Mouse (Mus musculus) limb, embryonic 14.5 days (tissue): ENCODE data around the gene Hoxb2. TPM values are rescaled to one million over a fixed set of nuclear protein-coding genes. Genes with fewer than 3 reads are reported as not detected.
A peak's percentile ranks its signal among the peaks of the same experiment; 100 is the strongest.

Experiments
- ATAC-seq: fragments of 200-750 bp; cut with Nextera tagmentation; 2 replicates; pipeline ENCODE4 v1.8.0; 2017; ENCODE audit warnings: low read depth, moderate number of reproducible peaks, moderate TSS enrichment; ENCODE audit not compliant: low FRiP score
- DNase-seq: peaks from one replicate; pipeline ENCODE4 v3.0.0-alpha.2; 2015; ENCODE audit warnings: low spot score
- H3K27ac ChIP-seq: fragments of 300-500 bp; sonication (generic); replicated peaks from 2 replicates; pipeline ENCODE4 v1.5.1; 2014; ENCODE audit warnings: low read depth, mild to moderate bottlenecking, low read length, moderate library complexity, mixed read lengths
- H3K27me3 ChIP-seq: fragments of 300-500 bp; sonication (generic); 2 replicates; pipeline ENCODE4 v1.6.1; 2014; ENCODE audit warnings: low read length, mixed read lengths; ENCODE audit not compliant: control insufficient read depth, insufficient read depth
- H3K36me3 ChIP-seq: fragments of 300-500 bp; sonication (generic); 2 replicates; pipeline ENCODE4 v1.6.1; 2014; ENCODE audit warnings: mild to moderate bottlenecking, low read length, moderate library complexity, mixed read lengths; ENCODE audit not compliant: control insufficient read depth, insufficient read depth
- H3K4me1 ChIP-seq: fragments of 300-500 bp; sonication (generic); 2 replicates; pipeline ENCODE4 v1.6.1; 2014; ENCODE audit warnings: antibody characterized with exemption, low read length, mixed read lengths; ENCODE audit not compliant: control insufficient read depth, insufficient read depth
- H3K4me2 ChIP-seq: fragments of 300-500 bp; sonication (generic); replicated peaks from 2 replicates; pipeline ENCODE4 v1.6.1; 2014; ENCODE audit warnings: low read depth, mild to moderate bottlenecking, low read length, moderate library complexity; ENCODE audit not compliant: severe bottlenecking
- H3K4me3 ChIP-seq: fragments of 300-500 bp; sonication (generic); replicated peaks from 2 replicates; pipeline ENCODE4 v1.5.1; 2014; ENCODE audit warnings: low read length
- H3K9ac ChIP-seq: fragments of 300-500 bp; sonication (generic); 2 replicates; pipeline ENCODE4 v1.6.1; 2014; ENCODE audit warnings: mild to moderate bottlenecking, low read depth, low read length, moderate library complexity; ENCODE audit not compliant: severe bottlenecking
- H3K9me3 ChIP-seq: fragments of 300-500 bp; sonication (generic); 2 replicates; pipeline ENCODE4 v1.6.1; 2016; ENCODE audit warnings: low read length; ENCODE audit not compliant: control insufficient read depth
- POLR2A ChIP-seq: fragments of 200-500 bp; IDR thresholded peaks from 2 replicates; pipeline ENCODE4 v1.8.0; 2012; ENCODE audit warnings: inconsistent platforms, mild to moderate bottlenecking, moderate library complexity, borderline replicate concordance; ENCODE audit not compliant: insufficient read depth, insufficient read length; ENCODE audit errors: extremely low read depth
- WGBS: fragments of 180-500 bp; shearing (Covaris S2); extraction: QIAGEN DNeasy Blood & Tissue Kit; methylation state at CpG from one replicate; pipeline ENCODE4 v1.1.7; 2014; 5-methylcytosine and 5-hydroxymethylcytosine counted together
- polyA plus RNA-seq, 2 experiments: library from polyadenylated mRNA; depleted of rRNA in 1 of 2; stranded (reverse) in 1 of 2; unstranded in 1 of 2; fragments of >200 nt; fragmentation: Nextera tagmentation in 1 of 2; extraction: Ambion mirVana in 1 of 2; gene quantifications; 2 replicates each; pipeline versions ENCODE4 v1.2.1 to v1.2.3; 2012 to 2014

Gene Hoxb2
- polyA plus RNA-seq, 2 experiments = 5.8 to 9.6 TPM

GRCm38 (mm10) chr11:96338957-96339855 is 11.1 kb upstream of the Hoxb2 start:
- H3K27me3 ChIP-seq = peaks cover 100% of the 10 kb centered on the region
- no peak overlapping the region for H3K4me3 ChIP-seq
- ATAC-seq (no peak), DNase-seq (no peak)
- no peak overlapping the region for H3K9ac ChIP-seq
- no peaks in the 10 kb centered on the region for H3K9me3 ChIP-seq
- 29% methylated on average over 7 of the region's 7 CpGs for WGBS
- H3K4me1 ChIP-seq = no peaks in the 10 kb centered on the region
- H3K27ac ChIP-seq = no peak overlapping the region
- H3K4me2 ChIP-seq = no peak overlapping the region
- no peaks in the 10 kb centered on the region for H3K36me3 ChIP-seq
- TF ChIP-seq POLR2A = no peak

- H3K27ac ChIP-seq = no peak overlapping the region
- DNase-seq = peak; percentile 60
Observed at GRCm38 (mm10) chr11:96340698-96341365, 9.5 kb upstream of the Hoxb2 start.

GRCm38 (mm10) chr11:96341701-96342575 is 8.4 kb upstream of the Hoxb2 start:
- 3% methylated on average over 40 of the region's 40 CpGs for WGBS
- DNase-seq = no peak
- Histone ChIP-seq H3K36me3 (no peaks in the 10 kb centered on the region), H3K4me3 (peak overlapping the region; percentile 12), H3K4me2 (peak overlapping the region; percentile 27), H3K27ac (no peak overlapping the region), H3K4me1 (no peaks in the 10 kb centered on the region), H3K9ac (no peak overlapping the region), H3K27me3 (peaks cover 100% of the 10 kb centered on the region), H3K9me3 (no peaks in the 10 kb centered on the region)
- TF ChIP-seq POLR2A = no peak
- ATAC-seq = peak; percentile 32; the same call in 1 of the 2 replicates

More at GRCm38 (mm10) chr11:96340698-96341365, 9.5 kb upstream of the Hoxb2 start:
- Histone ChIP-seq H3K4me3 (peak overlapping the region; percentile 17; the same call in 1 of the 2 replicates), H3K4me1 (no peaks in the 10 kb centered on the region), H3K27me3 (peaks cover 100% of the 10 kb centered on the region), H3K4me2 (peak overlapping the region; percentile 36), H3K36me3 (no peaks in the 10 kb centered on the region), H3K9me3 (no peaks in the 10 kb centered on the region), H3K9ac (no peak overlapping the region)
- TF ChIP-seq POLR2A = no peak
- no peak for ATAC-seq
- 1% methylated on average over 36 of the region's 36 CpGs for WGBS

- 10% methylated on average over 4 of the region's 4 CpGs for WGBS
Observed at GRCm38 (mm10) chr11:96342576-96342930, 7.8 kb upstream of the Hoxb2 start.

More at GRCm38 (mm10) chr11:96342576-96342930, 7.8 kb upstream of the Hoxb2 start:
- peaks cover 98% of the 10 kb centered on the region for H3K27me3 ChIP-seq
- no peak overlapping the region for H3K4me2 ChIP-seq
- no peak for ATAC-seq
- DNase-seq = no peak
- no peaks in the 10 kb centered on the region for H3K36me3 ChIP-seq
- H3K4me3 ChIP-seq = no peak overlapping the region
- H3K27ac ChIP-seq = no peak overlapping the region
- no peak for TF ChIP-seq POLR2A
- no peak overlapping the region for H3K9ac ChIP-seq
- H3K9me3 ChIP-seq = no peaks in the 10 kb centered on the region
- H3K4me1 ChIP-seq = no peaks in the 10 kb centered on the region
